Mouse (Mus musculus) stomach, embryonic 14.5 days (tissue): Measurements from ENCODE around the gene Mfsd9. TPM values are rescaled to one million over a fixed set of nuclear protein-coding genes. Genes with fewer than 3 reads are reported as not detected.
A peak's percentile ranks its signal among the peaks of the same experiment; 100 is the strongest.

Source experiments
- ATAC-seq: fragments of 200-750 bp; cut with Nextera tagmentation; 2 replicates; pipeline ENCODE4 v1.8.0; 2017; ENCODE audit warnings: low read depth, moderate TSS enrichment; ENCODE audit not compliant: insufficient number of reproducible peaks, insufficient read depth, low FRiP score
- H3K27ac ChIP-seq: fragments of 300-500 bp; sonication (generic); 2 replicates; pipeline ENCODE4 v1.5.1; 2014; ENCODE audit warnings: mild to moderate bottlenecking, low read length, moderate library complexity, mixed read lengths
- H3K27me3 ChIP-seq: fragments of 300-500 bp; sonication (generic); 2 replicates; pipeline ENCODE4 v1.6.1; 2014; ENCODE audit warnings: low read length, control low read depth, mixed read lengths; ENCODE audit not compliant: control insufficient read depth, insufficient read depth
- H3K36me3 ChIP-seq: fragments of 300-500 bp; sonication (generic); 2 replicates; pipeline ENCODE4 v1.6.1; 2014; ENCODE audit warnings: mild to moderate bottlenecking, control low read depth, low read length, moderate library complexity, mixed read lengths; ENCODE audit not compliant: control insufficient read depth, insufficient read depth
- H3K4me1 ChIP-seq: fragments of 300-500 bp; sonication (generic); 2 replicates; pipeline ENCODE4 v1.6.1; 2014; ENCODE audit warnings: low read length, control low read depth, mixed read lengths; ENCODE audit not compliant: control insufficient read depth, insufficient read depth
- H3K4me2 ChIP-seq: fragments of 300-500 bp; sonication (generic); replicated peaks from 2 replicates; pipeline ENCODE4 v1.6.1; 2014; ENCODE audit warnings: low read depth, low read length, control low read depth
- H3K4me3 ChIP-seq: fragments of 300-500 bp; sonication (generic); 2 replicates; pipeline ENCODE4 v1.5.1; 2014; ENCODE audit warnings: low read depth, low read length, control low read depth
- H3K9ac ChIP-seq: fragments of 300-500 bp; sonication (generic); replicated peaks from 2 replicates; pipeline ENCODE4 v1.6.1; 2014; ENCODE audit warnings: low read depth, mild to moderate bottlenecking, control low read depth, low read length, moderate library complexity, mixed read lengths
- H3K9me3 ChIP-seq: fragments of 300-500 bp; sonication (generic); 2 replicates; pipeline ENCODE4 v1.6.1; 2016; ENCODE audit warnings: low read depth, low read length, control low read depth; ENCODE audit not compliant: control insufficient read depth
- WGBS: fragments of 180-500 bp; shearing (Covaris S2); extraction: QIAGEN DNeasy Blood & Tissue Kit; methylation state at CpG from one replicate; pipeline ENCODE4 v1.1.7; 2014; 5-methylcytosine and 5-hydroxymethylcytosine counted together
- polyA plus RNA-seq: library from polyadenylated mRNA; unstranded; fragments of >200 nt; fragmentation: Nextera tagmentation; extraction: Ambion mirVana; gene quantifications from 2 replicates; pipeline ENCODE4 v1.2.1, GENCODE M21; 2014

The Mfsd9 gene
- 4.4 and 4.6 TPM in 2 replicates for polyA plus RNA-seq

GRCm38 (mm10) chr1:40790324-40791141, at the start of gene Mfsd9:
Gene Mfsd9, minus strand, starts transcription at chr1:40790687.
- no peaks in the 10 kb centered on the region for H3K36me3 ChIP-seq
- H3K27me3 ChIP-seq, result no peaks in the 10 kb centered on the region
- no peaks in the 10 kb centered on the region for H3K9me3 ChIP-seq
- H3K4me1 ChIP-seq, result no peaks in the 10 kb centered on the region
- peak within 1 kb of the TSS; percentile 59 for H3K4me3 ChIP-seq
- 7% methylated on average over 38 of the region's 38 CpGs for WGBS
- H3K9ac ChIP-seq, result peak within 1 kb of the TSS; percentile 19; the same call in 1 of the 2 replicates
- peak; percentile 94 for ATAC-seq
- H3K27ac ChIP-seq, result no peak within 1 kb of the TSS
- peak within 1 kb of the TSS; percentile 71 for H3K4me2 ChIP-seq

- no peak overlapping the region for H3K9ac ChIP-seq
- no peak overlapping the region for H3K4me3 ChIP-seq
- no peaks in the 10 kb centered on the region for H3K27me3 ChIP-seq
- H3K27ac ChIP-seq, result no peak overlapping the region
- H3K4me1 ChIP-seq, result no peaks in the 10 kb centered on the region
- no peak overlapping the region for H3K4me2 ChIP-seq
- WGBS, result 78% methylated on average over 4 of the region's 4 CpGs
- no peaks in the 10 kb centered on the region for H3K9me3 ChIP-seq
- no peak for ATAC-seq
- no peaks in the 10 kb centered on the region for H3K36me3 ChIP-seq
These were observed 45.0 kb upstream of the Mfsd9 start for GRCm38 (mm10) chr1:40835468-40835867.

GRCm38 (mm10) chr1:40830712-40831507, 40.4 kb upstream of the Mfsd9 start:
- ATAC-seq, result no peak
- 81% methylated on average over 4 of the region's 4 CpGs for WGBS
- no peak overlapping the region for H3K4me2 ChIP-seq

GRCm38 (mm10) chr1:40829213-40829914, 38.9 kb upstream of the Mfsd9 start:
- H3K9me3 ChIP-seq, result no peaks in the 10 kb centered on the region
- no peaks in the 10 kb centered on the region for H3K4me1 ChIP-seq
- H3K27me3 ChIP-seq, result no peaks in the 10 kb centered on the region
- H3K9ac ChIP-seq, result no peak overlapping the region
- no peaks in the 10 kb centered on the region for H3K36me3 ChIP-seq
- WGBS, result 66% methylated on average over 10 of the region's 10 CpGs
- no peak overlapping the region for H3K4me3 ChIP-seq
- no peak overlapping the region for H3K27ac ChIP-seq
- no peak overlapping the region for H3K4me2 ChIP-seq
- ATAC-seq, result no peak

More at GRCm38 (mm10) chr1:40830712-40831507, 40.4 kb upstream of the Mfsd9 start:
- H3K4me3 ChIP-seq, result no peak overlapping the region
- H3K36me3 ChIP-seq, result no peaks in the 10 kb centered on the region
- H3K9ac ChIP-seq, result no peak overlapping the region
- no peak overlapping the region for H3K27ac ChIP-seq
- no peaks in the 10 kb centered on the region for H3K4me1 ChIP-seq
- H3K9me3 ChIP-seq, result no peaks in the 10 kb centered on the region
- H3K27me3 ChIP-seq, result no peaks in the 10 kb centered on the region

GRCm38 (mm10) chr1:40825826-40826225, 35.3 kb upstream of the Mfsd9 start:
- no peak for ATAC-seq

GRCm38 (mm10) chr1:40824936-40825335, 34.4 kb upstream of the Mfsd9 start:
- no peaks in the 10 kb centered on the region for H3K36me3 ChIP-seq
- ATAC-seq, result no peak
- no peak overlapping the region for H3K4me3 ChIP-seq
- H3K9ac ChIP-seq, result no peak overlapping the region
- no peaks in the 10 kb centered on the region for H3K27me3 ChIP-seq
- H3K4me2 ChIP-seq, result no peak overlapping the region
- no peaks in the 10 kb centered on the region for H3K9me3 ChIP-seq
- no peaks in the 10 kb centered on the region for H3K4me1 ChIP-seq
- WGBS, result 64% methylated on average over 8 of the region's 8 CpGs
- no peak overlapping the region for H3K27ac ChIP-seq

More at GRCm38 (mm10) chr1:40825826-40826225, 35.3 kb upstream of the Mfsd9 start:
- no peaks in the 10 kb centered on the region for H3K27me3 ChIP-seq
- H3K36me3 ChIP-seq, result no peaks in the 10 kb centered on the region
- H3K4me3 ChIP-seq, result no peak overlapping the region
- no peaks in the 10 kb centered on the region for H3K9me3 ChIP-seq
- no peaks in the 10 kb centered on the region for H3K4me1 ChIP-seq
- no peak overlapping the region for H3K9ac ChIP-seq
- H3K27ac ChIP-seq, result no peak overlapping the region
- no peak overlapping the region for H3K4me2 ChIP-seq
- 81% methylated on average over 7 of the region's 7 CpGs for WGBS

- WGBS, result 53% methylated on average over 4 of the region's 4 CpGs
- Histone ChIP-seq H3K4me1 (no peaks in the 10 kb centered on the region), H3K27me3 (no peaks in the 10 kb centered on the region), H3K9me3 (no peaks in the 10 kb centered on the region), H3K4me2 (no peak overlapping the region), H3K9ac (no peak overlapping the region), H3K4me3 (no peak overlapping the region), H3K36me3 (no peaks in the 10 kb centered on the region), H3K27ac (no peak overlapping the region)
- no peak for ATAC-seq
These were observed 34.0 kb upstream of the Mfsd9 start for GRCm38 (mm10) chr1:40824517-40824916.
